Mouse (Mus musculus) limb, embryonic 11.5 days (tissue): ENCODE data around the gene Bcam. TPM values are rescaled to one million over a fixed set of nuclear protein-coding genes. Genes with fewer than 3 reads are reported as not detected.

Experiments
- ATAC-seq: fragments of 200-750 bp; cut with Nextera tagmentation; 2 replicates; pipeline ENCODE4 v1.8.0; 2017; ENCODE audit warnings: low read depth; ENCODE audit not compliant: insufficient number of reproducible peaks, low FRiP score, low TSS enrichment
- DNase-seq: peaks from one replicate; pipeline ENCODE4 v3.0.0-alpha.2; 2015; ENCODE audit warnings: low spot score
- H3K27ac ChIP-seq: fragments of 300-500 bp; sonication (generic); replicated peaks from 2 replicates; pipeline ENCODE4 v1.5.1; 2014; ENCODE audit warnings: low read depth, mild to moderate bottlenecking, low read length
- H3K27me3 ChIP-seq: fragments of 300-500 bp; sonication (generic); 2 replicates; pipeline ENCODE4 v1.6.1; 2014; ENCODE audit warnings: mild to moderate bottlenecking, low read length, mixed read lengths; ENCODE audit not compliant: control insufficient read depth, insufficient read depth
- H3K36me3 ChIP-seq: fragments of 300-500 bp; sonication (generic); 2 replicates; pipeline ENCODE4 v1.6.1; 2014; ENCODE audit warnings: mild to moderate bottlenecking, low read length, moderate library complexity, mixed read lengths; ENCODE audit not compliant: control insufficient read depth, insufficient read depth
- H3K4me1 ChIP-seq: fragments of 300-500 bp; sonication (generic); 2 replicates; pipeline ENCODE4 v1.6.1; 2014; ENCODE audit warnings: low read length, mixed read lengths; ENCODE audit not compliant: control insufficient read depth, insufficient read depth
- H3K4me2 ChIP-seq: fragments of 300-500 bp; sonication (generic); 2 replicates; pipeline ENCODE4 v1.6.1; 2014; ENCODE audit warnings: low read depth, mild to moderate bottlenecking, moderate library complexity; ENCODE audit not compliant: severe bottlenecking
- H3K4me3 ChIP-seq: fragments of 300-500 bp; sonication (generic); 2 replicates; pipeline ENCODE4 v1.5.1; 2014; ENCODE audit warnings: low read depth, low read length
- H3K9ac ChIP-seq: fragments of 300-500 bp; sonication (generic); 2 replicates; pipeline ENCODE4 v1.6.1; 2014; ENCODE audit warnings: mild to moderate bottlenecking, low read length
- H3K9me3 ChIP-seq: fragments of 300-500 bp; sonication (generic); 2 replicates; pipeline ENCODE4 v1.6.1; 2016; ENCODE audit warnings: low read length; ENCODE audit not compliant: control insufficient read depth
- WGBS: fragments of 180-500 bp; shearing (Covaris S2); extraction: QIAGEN DNeasy Blood & Tissue Kit; methylation state at CpG from one replicate; pipeline ENCODE4 v1.1.7; 2014; 5-methylcytosine and 5-hydroxymethylcytosine counted together
- polyA plus RNA-seq: library from polyadenylated mRNA; unstranded; fragments of >200 nt; fragmentation: Nextera tagmentation; extraction: Ambion mirVana; gene quantifications from 2 replicates; pipeline ENCODE4 v1.2.1, GENCODE M21; 2014

The Bcam gene
- polyA plus RNA-seq, 1 experiment from 2014 or later = 44.1 TPM

GRCm38 (mm10) chr7:19768251-19768650 is 2.6 kb downstream of the Bcam start:
- no peak overlapping the region for H3K9ac ChIP-seq
- H3K27ac ChIP-seq = no peak overlapping the region
- WGBS = 61% methylated on average over 14 of the region's 14 CpGs
- ATAC-seq (no peak), DNase-seq (no peak)
- no peaks in the 10 kb centered on the region for H3K36me3 ChIP-seq
- H3K27me3 ChIP-seq = no peaks in the 10 kb centered on the region
- H3K9me3 ChIP-seq = no peaks in the 10 kb centered on the region
- H3K4me3 ChIP-seq = no peak overlapping the region
- H3K4me1 ChIP-seq = peaks cover 18% of the 10 kb centered on the region
- H3K4me2 ChIP-seq = peak overlapping the region; percentile 11; the same call in 1 of the 2 replicates

GRCm38 (mm10) chr7:19764581-19764980 is 6.2 kb downstream of the Bcam start:
- Histone ChIP-seq H3K4me3 (no peak overlapping the region), H3K27me3 (no peaks in the 10 kb centered on the region), H3K9me3 (no peaks in the 10 kb centered on the region), H3K9ac (no peak overlapping the region), H3K27ac (no peak overlapping the region), H3K4me2 (no peak overlapping the region), H3K4me1 (peaks cover 5% of the 10 kb centered on the region; the same call in 1 of the 2 replicates), H3K36me3 (no peaks in the 10 kb centered on the region)
- WGBS = 94% methylated on average over 8 of the region's 9 CpGs
- ATAC-seq (no peak), DNase-seq (no peak)

GRCm38 (mm10) chr7:19763829-19764477 is 6.9 kb downstream of the Bcam start:
- no peak overlapping the region for H3K9ac ChIP-seq
- DNase-seq = no peak
- H3K9me3 ChIP-seq = no peaks in the 10 kb centered on the region
- H3K4me1 ChIP-seq = no peaks in the 10 kb centered on the region
- H3K27ac ChIP-seq = no peak overlapping the region
- no peak overlapping the region for H3K4me2 ChIP-seq
- ATAC-seq = no peak
- WGBS = 89% methylated on average over 13 of the region's 13 CpGs
- H3K4me3 ChIP-seq = no peak overlapping the region
- H3K27me3 ChIP-seq = no peaks in the 10 kb centered on the region
- H3K36me3 ChIP-seq = no peaks in the 10 kb centered on the region

- 0 out of 2 replicates have a peak, but pooled peaks cover 3% of the 10 kb centered on the region for H3K36me3 ChIP-seq
- no peak overlapping the region for H3K9ac ChIP-seq
- H3K4me1 ChIP-seq = no peaks in the 10 kb centered on the region
- H3K27me3 ChIP-seq = no peaks in the 10 kb centered on the region
- no peak overlapping the region for H3K27ac ChIP-seq
- ATAC-seq (no peak), DNase-seq (no peak)
- WGBS = 83% methylated on average over 11 of the region's 11 CpGs
- H3K4me2 ChIP-seq = no peak overlapping the region
- H3K9me3 ChIP-seq = no peaks in the 10 kb centered on the region
- no peak overlapping the region for H3K4me3 ChIP-seq
These were observed 8.5 kb downstream of the Bcam start for GRCm38 (mm10) chr7:19762283-19762682.

GRCm38 (mm10) chr7:19760021-19760420 is 10.8 kb downstream of the Bcam start:
- no peaks in the 10 kb centered on the region for H3K27me3 ChIP-seq
- 0 out of 2 replicates have a peak, but pooled peaks cover 3% of the 10 kb centered on the region for H3K36me3 ChIP-seq
- H3K9ac ChIP-seq = no peak overlapping the region
- no peaks in the 10 kb centered on the region for H3K9me3 ChIP-seq
- ATAC-seq (no peak), DNase-seq (no peak)
- no peak overlapping the region for H3K4me3 ChIP-seq
- WGBS = 89% methylated on average over 13 of the region's 13 CpGs
- H3K4me1 ChIP-seq = no peaks in the 10 kb centered on the region
- H3K27ac ChIP-seq = no peak overlapping the region
- no peak overlapping the region for H3K4me2 ChIP-seq

- no peak overlapping the region for H3K4me3 ChIP-seq
- H3K36me3 ChIP-seq = 0 out of 2 replicates have a peak, but pooled peaks cover 3% of the 10 kb centered on the region
- no peak for ATAC-seq
- H3K27me3 ChIP-seq = no peaks in the 10 kb centered on the region
- no peak overlapping the region for H3K9ac ChIP-seq
- H3K4me1 ChIP-seq = no peaks in the 10 kb centered on the region
- DNase-seq = no peak
- no peak overlapping the region for H3K4me2 ChIP-seq
- WGBS = 89% methylated on average over 13 of the region's 13 CpGs
- no peak overlapping the region for H3K27ac ChIP-seq
- no peaks in the 10 kb centered on the region for H3K9me3 ChIP-seq
These were observed 12.2 kb downstream of the Bcam start for GRCm38 (mm10) chr7:19758623-19759022.

- Histone ChIP-seq H3K4me2 (no peak overlapping the region), H3K9ac (no peak overlapping the region), H3K27ac (no peak overlapping the region), H3K36me3 (0 out of 2 replicates have a peak, but pooled peaks cover 3% of the 10 kb centered on the region), H3K4me1 (no peaks in the 10 kb centered on the region), H3K9me3 (no peaks in the 10 kb centered on the region), H3K4me3 (no peak overlapping the region), H3K27me3 (no peaks in the 10 kb centered on the region)
- DNase-seq (no peak), ATAC-seq (no peak)
- WGBS = 83% methylated on average over 22 of the region's 24 CpGs
These were observed 14.7 kb downstream of the Bcam start for GRCm38 (mm10) chr7:19755851-19756786.

GRCm38 (mm10) chr7:19755008-19755407 is 15.8 kb downstream of the Bcam start:
- no peak for DNase-seq
- ATAC-seq = no peak
- Histone ChIP-seq H3K4me2 (no peak overlapping the region), H3K27ac (no peak overlapping the region), H3K9ac (no peak overlapping the region), H3K4me1 (0 out of 2 replicates have a peak, but pooled peaks cover 4% of the 10 kb centered on the region), H3K9me3 (no peaks in the 10 kb centered on the region), H3K4me3 (no peak overlapping the region), H3K36me3 (0 out of 2 replicates have a peak, but pooled peaks cover 3% of the 10 kb centered on the region), H3K27me3 (no peaks in the 10 kb centered on the region)
- 82% methylated on average over 2 of the region's 2 CpGs for WGBS
